Mouse (Mus musculus) MEL (cell line): ENCODE measurements at regions not wholly inside any gene's neighbourhood (a gene's known extent, or its start where the extent isn't known, plus 50 kb on each side); places are given as distances from the start of the nearest gene placed in this dataset.

Experiments used
- DNase-seq: peaks from one replicate; pipeline ENCODE4 v3.0.0; 2011; ENCODE audit warnings: low read depth, low spot score
- H3K27ac ChIP-seq: 2 replicates; pipeline ENCODE4 v1.5.1; 2012; ENCODE audit warnings: low read depth, mild to moderate bottlenecking, control low read depth, low read length, moderate library complexity; ENCODE audit not compliant: control insufficient read depth
- H3K27me3 ChIP-seq, 2 experiments: fragments of 150-350 bp in 1 of 2; sonication (generic) in 1 of 2; 2 replicates each; pipeline ENCODE4 v1.6.1; 2012; ENCODE audit warnings: low read length in 2 of 2, mild to moderate bottlenecking in 2 of 2, improper control_type of control experiment in 1 of 2, moderate library complexity in 1 of 2; ENCODE audit not compliant: insufficient read depth in 2 of 2, control insufficient read depth in 1 of 2
- H3K36me3 ChIP-seq, 2 experiments: 2 replicates each; pipeline ENCODE4 v1.6.1; 2012 to 2014; ENCODE audit warnings: low read length in 2 of 2, improper control_type of control experiment in 1 of 2, inconsistent platforms in 1 of 2, mild to moderate bottlenecking in 1 of 2; ENCODE audit not compliant: insufficient read depth in 2 of 2, control insufficient read depth in 1 of 2
- H3K4me1 ChIP-seq, 2 experiments: fragments of 150-350 bp in 1 of 2; sonication (generic) in 1 of 2; 2 replicates each; pipeline ENCODE4 v1.6.1; 2012; ENCODE audit warnings: low read length in 2 of 2, improper control_type of control experiment in 1 of 2, mild to moderate bottlenecking in 1 of 2; ENCODE audit not compliant: insufficient read depth in 2 of 2, control insufficient read depth in 1 of 2
- H3K4me3 ChIP-seq, 2 experiments: fragments of 150-350 bp in 1 of 2; sonication (generic) in 1 of 2; 2 replicates each; pipeline ENCODE4 v1.5.1; 2012; ENCODE audit warnings: low read depth in 2 of 2, low read length in 2 of 2, mild to moderate bottlenecking in 2 of 2, moderate library complexity in 2 of 2, control low read depth in 1 of 2, improper control_type of control experiment in 1 of 2; ENCODE audit not compliant: control insufficient read depth in 1 of 2, insufficient read depth in 1 of 2
- H3K79me2 ChIP-seq: 2 replicates; pipeline ENCODE4 v1.6.1; 2012; ENCODE audit warnings: mild to moderate bottlenecking, low read length, moderate library complexity; ENCODE audit not compliant: control insufficient read depth, poor library complexity, insufficient read depth
- H3K9ac ChIP-seq: 2 replicates; pipeline ENCODE4 v1.6.1; 2012; ENCODE audit warnings: low read depth, mild to moderate bottlenecking, control low read depth, low read length, moderate library complexity; ENCODE audit not compliant: control insufficient read depth, poor library complexity, severe bottlenecking
- H3K9me3 ChIP-seq: fragments of 150-350 bp; sonication (generic); replicated peaks from 2 replicates; pipeline ENCODE4 v1.6.1; 2012; ENCODE audit warnings: mild to moderate bottlenecking, low read length, improper control_type of control experiment, moderate library complexity; ENCODE audit not compliant: insufficient read depth
- CHD2 ChIP-seq: IDR thresholded peaks from 2 replicates; pipeline ENCODE4 v1.6.1; 2011; ENCODE audit warnings: low read length, improper control_type of control experiment
- CTCF ChIP-seq, 3 experiments: IDR thresholded peaks in 2 of 3; conservative IDR thresholded peaks in 1 of 3; 2 replicates each; pipeline ENCODE4 v1.5.1; 2011 to 2012; ENCODE audit warnings: low read length in 3 of 3, low read depth in 2 of 3, mild to moderate bottlenecking in 2 of 3, improper control_type of control experiment in 1 of 3, inconsistent platforms in 1 of 3, mixed read lengths in 1 of 3, moderate library complexity in 1 of 3; ENCODE audit not compliant: control insufficient read depth in 1 of 3, insufficient read depth in 1 of 3, poor library complexity in 1 of 3, severe bottlenecking in 1 of 3
- ELF1 ChIP-seq: IDR thresholded peaks from 2 replicates; pipeline ENCODE4 v1.6.1; 2014; ENCODE audit warnings: low read depth, mild to moderate bottlenecking, inconsistent platforms, low read length, improper control_type of control experiment, moderate library complexity
- EP300 ChIP-seq, 2 experiments: IDR thresholded peaks; 2 replicates each; pipeline ENCODE4 v1.6.1; 2011; ENCODE audit warnings: improper control_type of control experiment in 2 of 2, low read length in 2 of 2, low read depth in 1 of 2, mild to moderate bottlenecking in 1 of 2
- ETS1 ChIP-seq: IDR thresholded peaks from 2 replicates; pipeline ENCODE4 v1.6.1; 2012; ENCODE audit warnings: low read depth, mild to moderate bottlenecking, inconsistent platforms, low read length, improper control_type of control experiment, moderate library complexity
- GABPA ChIP-seq: IDR thresholded peaks from 2 replicates; pipeline ENCODE4 v1.6.1; 2012; ENCODE audit warnings: low read depth, mild to moderate bottlenecking, inconsistent platforms, low read length, improper control_type of control experiment, moderate library complexity
- GATA1 ChIP-seq: IDR thresholded peaks from 2 replicates; pipeline ENCODE4 v1.6.1; 2011; ENCODE audit warnings: low read depth, low read length, improper control_type of control experiment
- MAFK ChIP-seq: IDR thresholded peaks from 2 replicates; pipeline ENCODE4 v1.6.1; 2011; ENCODE audit warnings: low read depth, mild to moderate bottlenecking, low read length, improper control_type of control experiment, borderline replicate concordance
- MAX ChIP-seq: IDR thresholded peaks from 2 replicates; pipeline ENCODE4 v1.6.1; 2011; ENCODE audit warnings: low read length, improper control_type of control experiment
- MAZ ChIP-seq: IDR thresholded peaks from 2 replicates; pipeline ENCODE4 v1.6.1; 2012; ENCODE audit warnings: low read depth, mild to moderate bottlenecking, inconsistent platforms, low read length, improper control_type of control experiment
- MYB ChIP-seq: IDR thresholded peaks from 2 replicates; pipeline ENCODE4 v1.6.1; 2011; ENCODE audit warnings: mild to moderate bottlenecking, low read depth, low read length, improper control_type of control experiment
- MYC ChIP-seq: IDR thresholded peaks from 2 replicates; pipeline ENCODE4 v1.6.1; 2011; ENCODE audit warnings: low read depth, mild to moderate bottlenecking, low read length, improper control_type of control experiment, moderate library complexity
- NELFE ChIP-seq: IDR thresholded peaks from 2 replicates; pipeline ENCODE4 v1.6.1; 2011; ENCODE audit warnings: low read depth, low read length, improper control_type of control experiment
- NRF1 ChIP-seq: IDR thresholded peaks from 2 replicates; pipeline ENCODE4 v1.6.1; 2014; ENCODE audit warnings: low read depth, mild to moderate bottlenecking, inconsistent platforms, low read length, improper control_type of control experiment, moderate library complexity; ENCODE audit not compliant: poor library complexity, insufficient read depth, severe bottlenecking
- POLR2A ChIP-seq, 2 experiments: IDR thresholded peaks; 2 replicates each; pipeline ENCODE4 v1.6.1; 2011 to 2012; ENCODE audit warnings: low read length in 2 of 2, mild to moderate bottlenecking in 2 of 2, control low read depth in 1 of 2, improper control_type of control experiment in 1 of 2, low read depth in 1 of 2, moderate library complexity in 1 of 2; ENCODE audit not compliant: control insufficient read depth in 1 of 2, insufficient read depth in 1 of 2, poor library complexity in 1 of 2
- POLR2AphosphoS2 ChIP-seq: IDR thresholded peaks from 2 replicates; pipeline ENCODE4 v1.6.1; 2011; ENCODE audit warnings: low read length, improper control_type of control experiment
- RAD21 ChIP-seq: IDR thresholded peaks from 2 replicates; pipeline ENCODE4 v1.6.1; 2011; ENCODE audit warnings: mild to moderate bottlenecking, low read depth, low read length, improper control_type of control experiment
- RCOR1 ChIP-seq: IDR thresholded peaks from 2 replicates; pipeline ENCODE4 v1.6.1; 2012; ENCODE audit warnings: low read depth, mild to moderate bottlenecking, inconsistent platforms, low read length, improper control_type of control experiment
- SIN3A ChIP-seq: IDR thresholded peaks from 2 replicates; pipeline ENCODE4 v1.6.1; 2012; ENCODE audit warnings: low read length, improper control_type of control experiment, inconsistent platforms
- TBP ChIP-seq: IDR thresholded peaks from 2 replicates; pipeline ENCODE4 v1.8.0; 2011; ENCODE audit warnings: low read depth, low read length, improper control_type of control experiment
- TCF12 ChIP-seq: IDR thresholded peaks from 2 replicates; pipeline ENCODE4 v1.6.1; 2014; ENCODE audit warnings: low read depth, mild to moderate bottlenecking, inconsistent platforms, low read length, improper control_type of control experiment, moderate library complexity
- USF2 ChIP-seq, 2 experiments: IDR thresholded peaks; 2 replicates each; pipeline ENCODE4 v1.6.1; 2011 to 2012; ENCODE audit warnings: improper control_type of control experiment in 2 of 2, low read length in 2 of 2, borderline replicate concordance in 1 of 2, inconsistent platforms in 1 of 2, low read depth in 1 of 2, mild to moderate bottlenecking in 1 of 2; ENCODE audit not compliant: insufficient read depth in 1 of 2
- ZKSCAN1 ChIP-seq: IDR thresholded peaks from 2 replicates; pipeline ENCODE4 v1.6.1; 2012; ENCODE audit warnings: low read depth, mild to moderate bottlenecking, inconsistent platforms, low read length, improper control_type of control experiment, moderate library complexity
- ZMIZ1 ChIP-seq: IDR thresholded peaks from 2 replicates; pipeline ENCODE4 v1.6.1; 2012; ENCODE audit warnings: low read depth, mild to moderate bottlenecking, inconsistent platforms, low read length, improper control_type of control experiment, moderate library complexity

GRCm38 (mm10) chr7:51783070-51783776, 78.6 kb upstream of the Gas2 start:
- Histone ChIP-seq H3K9ac (no peak overlapping the region), H3K4me1 (no peaks in the 10 kb centered on the region), H3K27ac (no peak overlapping the region), H3K4me3 (no peak overlapping the region), H3K9me3 (no peaks in the 10 kb centered on the region), H3K27me3 (0 out of 4 replicates have a peak, but pooled peaks cover 0 to 2% of the 10 kb centered on the region in 2 experiments)
- no peak for DNase-seq
- TF ChIP-seq SIN3A (no peak), RAD21 (no peak), NELFE (no peak), CTCF (IDR thresholded peaks at IDR 0.05 in 2 of 3, conservative IDR thresholded peaks at IDR 0.05 in 1 of 3; ENCODE audit: control insufficient read depth in 1 of 3, insufficient read depth in 1 of 3, low read depth in 2 of 3, low read length in 3 of 3, poor library complexity in 1 of 3, severe bottlenecking in 1 of 3) (no peak), RCOR1 (no peak), TCF12 (no peak), GATA1 (no peak), MYB (no peak), MAX (no peak), CHD2 (no peak), NRF1 (no peak), ELF1 (no peak), ETS1 (no peak), MAFK (no peak)
- TF ChIP-seq, all 39 proteins: peak for 0
- Histone ChIP-seq H3K36me3 (no peaks in the 10 kb centered on the region), H3K79me2 (no peaks in the 10 kb centered on the region)

- TF ChIP-seq POLR2AphosphoS2, result no peak
- no peak for TF ChIP-seq GABPA
- TF ChIP-seq MYC, result no peak
- TF ChIP-seq USF2 (IDR thresholded peaks at IDR 0.05; ENCODE audit: borderline replicate concordance in 1 of 2, insufficient read depth in 1 of 2, low read depth in 1 of 2, low read length in 2 of 2), result no peak
- TF ChIP-seq ZMIZ1, result no peak
- TF ChIP-seq TCF12, result no peak
- no peak for TF ChIP-seq TBP
- TF ChIP-seq MAZ, result no peak
- TF ChIP-seq EP300 (IDR thresholded peaks at IDR 0.05; ENCODE audit: low read depth in 1 of 2, low read length in 2 of 2), result no peak
- no peak for TF ChIP-seq POLR2A (IDR thresholded peaks at IDR 0.05; ENCODE audit: control insufficient read depth in 1 of 2, insufficient read depth in 1 of 2, low read depth in 1 of 2, low read length in 2 of 2, poor library complexity in 1 of 2)
- no peak for TF ChIP-seq RAD21
- TF ChIP-seq ZKSCAN1, result no peak
- TF ChIP-seq ETS1, result no peak
- no peak for TF ChIP-seq MAFK
- no peak for TF ChIP-seq SIN3A
- Histone ChIP-seq H3K27ac (no peak overlapping the region), H3K9me3 (no peaks in the 10 kb centered on the region), H3K36me3 (no peaks in the 10 kb centered on the region), H3K4me1 (no peaks in the 10 kb centered on the region), H3K4me3 (no peak overlapping the region), H3K79me2 (no peaks in the 10 kb centered on the region), H3K27me3 (0 out of 4 replicates have a peak, but pooled peaks cover 0 to 2% of the 10 kb centered on the region in 2 experiments), H3K9ac (no peak overlapping the region)
- DNase-seq, result no peak
These were observed 77.7 kb upstream of the Gas2 start for GRCm38 (mm10) chr7:51783923-51784686.
